Comparison of ENCODE assay signal across 25 mouse cellular contexts in the genomic region with DNA sequence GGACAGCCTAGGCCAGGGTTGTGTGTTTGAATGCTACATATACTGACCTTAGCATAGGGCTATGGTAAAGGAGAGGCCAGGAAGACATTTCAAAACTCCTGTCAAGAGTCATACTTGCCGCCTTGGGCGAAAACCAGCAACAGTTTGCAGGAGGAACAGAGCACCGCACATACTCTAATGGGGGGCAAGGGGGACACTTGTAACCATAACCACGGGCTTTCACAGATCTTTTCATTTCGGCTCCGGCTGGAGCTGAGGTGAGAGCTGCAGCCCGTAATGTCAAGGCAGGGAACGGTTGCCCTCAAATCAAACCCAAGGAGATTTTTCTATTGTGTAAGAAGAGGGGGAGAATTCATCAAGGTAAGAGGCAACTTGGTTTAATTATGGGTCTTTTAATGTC.
DNase-seq lines count a peak whose midpoint lies in the region; ATAC-seq and TF ChIP-seq lines count a peak whose summit lies in the region.
"Had no signal": no experiment of that assay in that cellular context is flagged by ENCODE, and none has a peak within 500 bp of the region (broad histone marks: within the 10 kb centered on the region; RNA-seq: fewer than 3 reads in every experiment).

No protein-coding gene starts in this region.

- peak; percentile 7 for DNase-seq in forebrain, embryonic 14.5 days (ENCODE audit: low spot score)
- no peak for DNase-seq in kidney, postnatal 36 days
- DNase-seq in limb, embryonic 11.5 days (ENCODE audit: low spot score): peak; percentile 57
- DNase-seq in limb, embryonic 14.5 days (ENCODE audit: low spot score): no peak
- no peak for DNase-seq in right cerebral cortex, postnatal 14 days
- no peak for DNase-seq in embryo, embryonic 9.5 days (ENCODE audit: extremely low spot score)
- DNase-seq: adrenal gland, postnatal 10 days; adrenal gland, postnatal 36 days; B cell, adult 2 months; cerebellum, adult 18-20 months; cerebellum, adult 9-10 months; gastrocnemius, postnatal 25 days had no signal

- 90% methylated on average over 8 of the region's 8 CpGs for WGBS in forebrain, embryonic 14.5 days
- 94% methylated on average over 8 of the region's 8 CpGs for WGBS in forebrain, embryonic 12.5 days
- 93% methylated on average over 8 of the region's 8 CpGs for WGBS in kidney, embryonic 14.5 days
- 16% methylated on average over 8 of the region's 8 CpGs for WGBS in limb, embryonic 11.5 days
- 28% methylated on average over 8 of the region's 8 CpGs for WGBS in limb, embryonic 14.5 days

- H3K9ac ChIP-seq in forebrain, embryonic 14.5 days (ENCODE audit: low read length): no peak overlapping the region
- H3K9ac ChIP-seq in forebrain, embryonic 12.5 days: no peak overlapping the region
- H3K9ac ChIP-seq in kidney, embryonic 14.5 days (ENCODE audit: low read depth, low read length): no peak overlapping the region
- H3K9ac ChIP-seq in limb, embryonic 11.5 days (ENCODE audit: low read length): no peak overlapping the region
- no peak overlapping the region for H3K9ac ChIP-seq in limb, embryonic 14.5 days (ENCODE audit: low read depth, low read length, severe bottlenecking)
- H3K9ac ChIP-seq: embryonic facial prominence, embryonic 13.5 days; forebrain, embryonic 15.5 days; heart, embryonic 15.5 days; hindbrain, embryonic 14.5 days had no signal

- no peak for TF ChIP-seq POLR2A in limb, embryonic 14.5 days (IDR thresholded peaks at IDR 0.05; ENCODE audit: borderline replicate concordance, extremely low read depth, insufficient read depth, insufficient read length)

- H3K9me3 ChIP-seq in forebrain, embryonic 14.5 days (replicated peaks; ENCODE audit: control insufficient read depth, low read length): no peaks in the 10 kb centered on the region
- H3K9me3 ChIP-seq in forebrain, embryonic 12.5 days: no peaks in the 10 kb centered on the region
- H3K9me3 ChIP-seq in kidney, embryonic 14.5 days (ENCODE audit: control insufficient read depth, low read length): no peaks in the 10 kb centered on the region
- H3K9me3 ChIP-seq in limb, embryonic 11.5 days (ENCODE audit: control insufficient read depth, low read length): no peaks in the 10 kb centered on the region
- H3K9me3 ChIP-seq in limb, embryonic 14.5 days (ENCODE audit: control insufficient read depth, low read length): no peaks in the 10 kb centered on the region
- H3K9me3 ChIP-seq: embryonic facial prominence, embryonic 13.5 days; forebrain, embryonic 10.5 days; forebrain, embryonic 15.5 days; heart, embryonic 15.5 days had no signal

- H3K36me3 ChIP-seq in forebrain, embryonic 14.5 days (ENCODE audit: control insufficient read depth, insufficient read depth, low read length): no peaks in the 10 kb centered on the region
- H3K36me3 ChIP-seq in forebrain, embryonic 12.5 days (replicated peaks): no peaks in the 10 kb centered on the region
- H3K36me3 ChIP-seq in kidney, embryonic 14.5 days (ENCODE audit: control insufficient read depth, insufficient read depth, low read length): no peaks in the 10 kb centered on the region
- H3K36me3 ChIP-seq in limb, embryonic 11.5 days (ENCODE audit: control insufficient read depth, insufficient read depth, low read length): no peaks in the 10 kb centered on the region
- H3K36me3 ChIP-seq in limb, embryonic 14.5 days (ENCODE audit: control insufficient read depth, insufficient read depth, low read length): no peaks in the 10 kb centered on the region
- H3K36me3 ChIP-seq: embryonic facial prominence, embryonic 13.5 days; forebrain, embryonic 10.5 days; forebrain, embryonic 15.5 days; G1E; heart, embryonic 15.5 days had no signal

- no peaks in the 10 kb centered on the region for H3K27me3 ChIP-seq in forebrain, embryonic 14.5 days (replicated peaks; ENCODE audit: control insufficient read depth, insufficient read depth, low read length)
- H3K27me3 ChIP-seq in forebrain, embryonic 12.5 days: no peaks in the 10 kb centered on the region
- H3K27me3 ChIP-seq in kidney, embryonic 14.5 days (ENCODE audit: control insufficient read depth, insufficient read depth, low read length): no peaks in the 10 kb centered on the region
- H3K27me3 ChIP-seq in limb, embryonic 11.5 days (ENCODE audit: control insufficient read depth, insufficient read depth, low read length): no peaks in the 10 kb centered on the region
- no peaks in the 10 kb centered on the region for H3K27me3 ChIP-seq in limb, embryonic 14.5 days (ENCODE audit: control insufficient read depth, insufficient read depth, low read length)
- H3K27me3 ChIP-seq: CH12.LX; embryonic facial prominence, embryonic 13.5 days; forebrain, embryonic 15.5 days; Patski had no signal

- no peak overlapping the region for H3K27ac ChIP-seq in forebrain, embryonic 14.5 days (ENCODE audit: low read depth, low read length)
- H3K27ac ChIP-seq in forebrain, embryonic 12.5 days: no peak overlapping the region
- H3K27ac ChIP-seq in kidney, embryonic 14.5 days (ENCODE audit: low read depth, low read length): no peak overlapping the region
- H3K27ac ChIP-seq in limb, embryonic 11.5 days (replicated peaks; ENCODE audit: low read depth, low read length): peak overlapping the region; percentile 69; the same call in 1 of the 2 replicates
- H3K27ac ChIP-seq in limb, embryonic 14.5 days (replicated peaks; ENCODE audit: low read depth, low read length): no peak overlapping the region
- H3K27ac ChIP-seq: embryonic facial prominence, embryonic 13.5 days; forebrain, embryonic 10.5 days; forebrain, embryonic 15.5 days; hindbrain, embryonic 14.5 days; hindbrain, postnatal 0 days had no signal

- peaks cover 16% of the 10 kb centered on the region for H3K4me1 ChIP-seq in forebrain, embryonic 14.5 days (ENCODE audit: control insufficient read depth, insufficient read depth, low read length)
- H3K4me1 ChIP-seq in forebrain, embryonic 12.5 days: peaks cover 18% of the 10 kb centered on the region
- 0 out of 2 replicates have a peak, but pooled peaks cover 3% of the 10 kb centered on the region for H3K4me1 ChIP-seq in kidney, embryonic 14.5 days (ENCODE audit: control insufficient read depth, insufficient read depth, low read length)
- H3K4me1 ChIP-seq in limb, embryonic 11.5 days (ENCODE audit: control insufficient read depth, insufficient read depth, low read length): peaks cover 55% of the 10 kb centered on the region
- H3K4me1 ChIP-seq in limb, embryonic 14.5 days (ENCODE audit: control insufficient read depth, insufficient read depth, low read length): peaks cover 47% of the 10 kb centered on the region
- H3K4me1 ChIP-seq: heart, embryonic 15.5 days had no signal

- H3K4me3 ChIP-seq in forebrain, embryonic 14.5 days (ENCODE audit: low read depth, low read length): no peak overlapping the region
- H3K4me3 ChIP-seq in forebrain, embryonic 12.5 days (replicated peaks): no peak overlapping the region
- no peak overlapping the region for H3K4me3 ChIP-seq in kidney, embryonic 14.5 days (ENCODE audit: low read length)
- no peak overlapping the region for H3K4me3 ChIP-seq in limb, embryonic 11.5 days (ENCODE audit: low read depth, low read length)
- peak overlapping the region; percentile 18; the same call in 1 of the 2 replicates for H3K4me3 ChIP-seq in limb, embryonic 14.5 days (replicated peaks; ENCODE audit: low read length)
- H3K4me3 ChIP-seq: embryonic facial prominence, embryonic 13.5 days; forebrain, embryonic 10.5 days; forebrain, embryonic 15.5 days; heart, embryonic 15.5 days had no signal

- ATAC-seq in forebrain, embryonic 14.5 days: 0 out of 2 replicates have a peak, but pooled peaks have one; percentile 2
- no peak for ATAC-seq in forebrain, embryonic 12.5 days (ENCODE audit: low FRiP score)
- no peak for ATAC-seq in kidney, embryonic 14.5 days (ENCODE audit: low FRiP score, low TSS enrichment)
- ATAC-seq in limb, embryonic 11.5 days (ENCODE audit: insufficient number of reproducible peaks, low FRiP score, low TSS enrichment, low read depth): peak; percentile 29; the same call in 1 of the 2 replicates
- ATAC-seq in limb, embryonic 14.5 days (ENCODE audit: low FRiP score, low read depth): no peak
- ATAC-seq: inflammation-experienced regulatory T-cells, adult 6 months; Patski had no signal

- H3K4me2 ChIP-seq in forebrain, embryonic 14.5 days (ENCODE audit: low read length): no peak overlapping the region
- no peak overlapping the region for H3K4me2 ChIP-seq in forebrain, embryonic 12.5 days
- H3K4me2 ChIP-seq in kidney, embryonic 14.5 days (replicated peaks; ENCODE audit: low read depth, low read length): peak overlapping the region; percentile 34; the same call in 1 of the 2 replicates
- peak overlapping the region; percentile 35; the same call in 1 of the 2 replicates for H3K4me2 ChIP-seq in limb, embryonic 11.5 days (ENCODE audit: low read depth, severe bottlenecking)
- H3K4me2 ChIP-seq in limb, embryonic 14.5 days (replicated peaks; ENCODE audit: low read depth, low read length, severe bottlenecking): peak overlapping the region; percentile 45
- H3K4me2 ChIP-seq: embryonic facial prominence, embryonic 13.5 days; heart, embryonic 11.5 days; heart, embryonic 15.5 days; hindbrain, embryonic 14.5 days had no signal

Comparison
In these comparisons a context has a peak if more than half of its experiments do, and no peak if none do; other contexts are left out.
1. ATAC-seq: peak in forebrain, embryonic 14.5 days (single experiment) and limb, embryonic 11.5 days (single experiment); none in forebrain, embryonic 12.5 days (single experiment), kidney, embryonic 14.5 days (single experiment) and limb, embryonic 14.5 days (single experiment).
2. DNase-seq: peak in forebrain, embryonic 14.5 days (single experiment) and limb, embryonic 11.5 days (single experiment); none in kidney, postnatal 36 days (0 of 2), limb, embryonic 14.5 days (single experiment), right cerebral cortex, postnatal 14 days (single experiment) and embryo, embryonic 9.5 days (single experiment).
3. H3K4me2 ChIP-seq: peak in kidney, embryonic 14.5 days (single experiment), limb, embryonic 11.5 days (single experiment) and limb, embryonic 14.5 days (single experiment); none in forebrain, embryonic 14.5 days (single experiment) and forebrain, embryonic 12.5 days (single experiment).